Mouse (Mus musculus): ENCODE results near the gene Raly. TPM values are rescaled to one million over a fixed set of nuclear protein-coding genes. Genes with fewer than 3 reads are reported as not detected.

The Raly gene
- polyA plus RNA-seq, 1 experiment from 2014 or later: 77.6 TPM

DNA sequence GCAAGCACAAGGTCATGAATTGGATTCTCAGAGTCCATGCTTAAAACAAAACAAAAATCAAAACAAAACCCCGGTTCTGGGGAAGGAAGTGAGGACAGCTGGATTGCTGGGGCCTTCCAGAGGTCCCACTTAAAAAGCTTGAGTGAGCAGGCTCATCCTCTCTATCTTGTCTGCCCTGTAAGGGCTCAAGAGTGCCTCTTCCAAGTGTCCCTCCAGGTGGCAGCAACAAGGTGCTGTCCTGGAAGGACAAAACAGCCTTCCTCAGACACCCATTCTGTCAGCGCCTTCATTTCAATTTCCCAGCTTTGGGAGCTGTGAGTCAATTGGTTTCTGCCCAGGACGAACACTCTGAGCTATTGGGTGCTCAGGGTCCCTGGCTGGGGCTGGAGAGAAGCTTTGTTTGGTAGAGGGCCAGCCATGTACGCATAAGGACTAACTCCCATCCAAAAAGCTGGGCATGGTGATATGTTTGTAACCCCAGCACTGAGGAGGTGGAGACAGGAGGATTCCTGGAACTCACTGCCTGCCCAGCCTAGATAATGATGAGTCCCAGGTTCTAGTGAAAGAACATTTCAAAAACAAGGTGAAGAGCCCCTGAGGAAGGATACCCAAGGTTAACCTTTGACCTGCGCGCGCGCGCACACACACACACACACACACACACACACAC lies 25.9 kb upstream of the Raly start:
- H3K36me3 ChIP-seq: no peaks in the 10 kb centered on the region
- H3K27me3 ChIP-seq (ENCODE audit: insufficient read depth, poor library complexity, severe bottlenecking): no peaks in the 10 kb centered on the region
- no peak for DNase-seq (ENCODE audit: low spot score)
- WGBS: 81% methylated on average over 9 of the region's 9 CpGs
- no peak overlapping the region for H3K4me3 ChIP-seq
- H3K27ac ChIP-seq: no peak overlapping the region
- H3K4me1 ChIP-seq (replicated peaks): no peaks in the 10 kb centered on the region
- 0 out of 2 replicates have a peak, but pooled peaks cover 6% of the 10 kb centered on the region for H3K9me3 ChIP-seq

DNA sequence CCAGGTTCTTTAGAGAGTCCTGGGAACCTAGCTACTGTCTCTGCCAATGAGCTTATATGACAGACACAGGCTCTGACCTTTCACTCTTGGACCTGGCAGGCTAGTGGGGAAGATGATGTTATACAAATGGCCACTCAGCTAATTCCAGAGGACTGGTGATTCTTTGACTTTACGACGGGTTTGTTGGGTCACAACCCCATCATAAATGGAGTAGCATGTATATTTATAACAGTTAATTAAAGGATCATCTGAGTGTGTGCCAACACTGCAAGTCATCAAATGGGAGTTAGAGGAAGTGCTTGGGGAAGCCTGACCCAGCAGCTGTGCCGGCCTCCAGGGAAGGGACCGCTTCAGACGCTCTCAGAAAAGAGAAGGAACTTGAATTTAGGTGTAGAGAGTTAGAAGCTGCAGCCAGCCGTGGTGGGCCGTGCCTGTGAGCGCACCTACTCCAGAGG lies 25.3 kb upstream of the Raly start:
- H3K4me1 ChIP-seq (replicated peaks): no peaks in the 10 kb centered on the region

DNA sequence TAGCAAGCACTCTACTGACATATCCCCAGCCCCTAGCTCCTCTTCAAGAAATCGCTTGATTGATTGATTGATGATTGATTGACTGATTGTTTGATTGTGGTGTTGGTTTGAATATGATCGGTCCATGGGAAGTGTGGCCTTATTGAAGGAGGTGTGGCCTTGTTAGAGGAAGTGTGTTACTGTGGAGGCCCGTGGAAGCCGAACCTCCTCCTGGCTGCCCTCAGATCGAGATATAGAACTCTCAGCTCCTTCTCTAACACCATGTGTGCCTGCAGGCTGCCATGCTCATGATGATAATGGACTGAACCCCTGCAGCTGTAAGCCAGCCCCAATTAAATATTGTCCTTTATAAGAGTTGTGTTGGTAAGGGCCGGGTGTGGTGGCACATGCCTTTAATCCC lies 23.8 kb upstream of the Raly start:
- Histone ChIP-seq H3K27ac (no peak overlapping the region), H3K9me3 (no peaks in the 10 kb centered on the region), H3K27me3 (ENCODE audit: insufficient read depth, poor library complexity, severe bottlenecking) (no peaks in the 10 kb centered on the region), H3K36me3 (no peaks in the 10 kb centered on the region), H3K4me3 (no peak overlapping the region), H3K4me1 (replicated peaks) (no peaks in the 10 kb centered on the region)
- DNase-seq (ENCODE audit: low spot score): no peak
- WGBS: 93% methylated on average over 6 of the region's 6 CpGs

More for the DNA sequence above, 25.3 kb upstream of the Raly start:
- no peak for DNase-seq (ENCODE audit: low spot score)
- 86% methylated on average over 8 of the region's 8 CpGs for WGBS
- Histone ChIP-seq H3K27me3 (ENCODE audit: insufficient read depth, poor library complexity, severe bottlenecking) (no peaks in the 10 kb centered on the region), H3K4me3 (no peak overlapping the region), H3K36me3 (no peaks in the 10 kb centered on the region), H3K9me3 (0 out of 2 replicates have a peak, but pooled peaks cover 5% of the 10 kb centered on the region), H3K27ac (no peak overlapping the region)

DNA sequence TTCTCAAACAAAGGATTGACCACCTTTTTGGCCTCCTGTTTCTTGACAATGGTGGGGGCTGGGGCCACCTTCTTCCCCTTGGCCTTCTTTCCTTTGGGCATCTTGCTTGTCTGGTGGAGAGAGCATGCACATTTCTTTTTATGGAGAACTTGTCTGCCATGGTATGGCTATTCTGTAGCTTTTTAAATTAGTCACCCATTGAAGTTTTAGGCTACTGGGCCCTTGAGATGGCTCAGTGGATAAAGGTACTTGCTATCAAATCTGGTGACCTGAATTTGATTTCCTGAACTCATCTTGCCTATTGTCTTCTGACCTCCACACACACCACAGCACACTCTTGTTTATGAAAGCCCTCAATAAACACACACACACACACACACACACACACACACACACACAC lies 21.0 kb upstream of the Raly start, which contains the start of gene Gm14214:
TSS of gene Gm14214 (minus strand) at position 101 of the 400 bp plus-strand sequence.
- peaks cover 6% of the 10 kb centered on the region for H3K4me1 ChIP-seq (replicated peaks)
- H3K27ac ChIP-seq: no peak within 1 kb of the TSS
- DNase-seq (ENCODE audit: low spot score): no peak
- no peaks in the 10 kb centered on the region for H3K36me3 ChIP-seq
- peaks cover 4% of the 10 kb centered on the region; the same call in 1 of the 2 replicates for H3K9me3 ChIP-seq
- no peaks in the 10 kb centered on the region for H3K27me3 ChIP-seq (ENCODE audit: insufficient read depth, poor library complexity, severe bottlenecking)
- H3K4me3 ChIP-seq: no peak within 1 kb of the TSS

DNA sequence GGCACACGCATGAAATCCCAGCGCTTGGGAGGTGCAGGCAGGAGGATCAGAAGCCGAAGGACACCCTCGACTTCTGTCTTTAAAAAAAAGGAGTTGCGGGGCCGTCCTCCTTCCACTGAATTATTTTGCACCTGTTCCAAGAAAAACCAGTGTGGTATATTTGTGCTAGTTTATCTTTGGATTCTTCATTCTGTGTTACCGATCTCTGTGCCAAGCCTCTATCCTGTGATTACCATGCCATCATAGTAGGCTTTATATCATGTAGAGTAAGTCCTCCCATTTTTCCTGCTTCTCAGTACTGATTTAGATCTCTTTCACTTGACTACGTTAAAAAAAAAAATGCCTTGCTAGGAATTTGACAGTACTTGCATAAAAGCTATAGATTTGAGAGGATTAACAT lies 19.3 kb upstream of the Raly start:
- Histone ChIP-seq H3K4me3 (no peak overlapping the region), H3K36me3 (no peaks in the 10 kb centered on the region), H3K27me3 (ENCODE audit: insufficient read depth, poor library complexity, severe bottlenecking) (no peaks in the 10 kb centered on the region), H3K9me3 (peaks cover 4% of the 10 kb centered on the region; the same call in 1 of the 2 replicates), H3K27ac (no peak overlapping the region), H3K4me1 (replicated peaks) (peaks cover 6% of the 10 kb centered on the region)
- WGBS: 82% methylated on average over 8 of the region's 8 CpGs
- no peak for DNase-seq (ENCODE audit: low spot score)

DNA sequence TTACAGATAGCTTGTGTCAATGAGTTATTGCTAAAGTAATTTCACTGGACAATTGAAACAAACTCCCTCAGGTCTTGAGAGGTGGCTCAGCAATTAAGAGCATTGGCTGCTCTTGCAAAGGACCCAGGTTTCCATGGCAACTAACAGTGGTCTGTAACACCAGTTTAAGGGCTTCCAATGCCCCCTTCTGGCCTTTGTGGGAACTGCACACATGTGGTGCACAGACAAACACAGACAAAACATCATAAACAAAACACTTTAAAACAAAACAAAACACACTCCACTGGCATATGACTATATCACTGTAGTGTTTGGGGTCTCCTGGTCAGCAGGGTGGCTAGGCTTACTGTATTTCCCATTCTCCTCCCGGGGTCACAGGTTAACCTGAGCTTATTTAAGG lies 16.9 kb upstream of the Raly start:
- WGBS: 82% methylated on average over 1 of the region's 1 CpGs

DNA sequence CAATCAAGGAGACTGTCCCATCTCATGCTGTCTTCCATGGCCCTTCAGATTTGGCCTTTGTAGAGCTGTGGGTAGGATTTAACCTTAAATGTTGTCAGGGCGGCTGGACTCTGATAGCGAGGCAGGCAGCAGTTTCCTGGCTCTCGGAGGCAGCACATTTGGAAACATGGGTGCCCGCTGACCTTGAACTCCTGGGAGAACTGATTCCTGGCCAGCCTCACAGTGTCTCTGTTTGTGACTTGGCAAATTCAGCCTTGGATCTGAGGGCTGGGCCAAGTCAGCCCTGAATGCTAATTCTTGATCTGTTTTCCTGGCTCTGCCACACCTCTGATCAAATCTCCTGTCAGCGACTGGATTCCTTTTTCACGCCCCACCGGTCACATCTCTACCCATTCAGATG lies 14.4 kb upstream of the Raly start:
- H3K27ac ChIP-seq: no peak overlapping the region
- H3K9me3 ChIP-seq: peaks cover 4% of the 10 kb centered on the region; the same call in 1 of the 2 replicates
- H3K36me3 ChIP-seq: no peaks in the 10 kb centered on the region
- peaks cover 6% of the 10 kb centered on the region for H3K4me1 ChIP-seq (replicated peaks)
- H3K4me3 ChIP-seq: no peak overlapping the region
- DNase-seq (ENCODE audit: low spot score): no peak
- WGBS: 75% methylated on average over 7 of the region's 7 CpGs
- H3K27me3 ChIP-seq (ENCODE audit: insufficient read depth, poor library complexity, severe bottlenecking): no peaks in the 10 kb centered on the region

More for the DNA sequence above, 16.9 kb upstream of the Raly start:
- no peaks in the 10 kb centered on the region for H3K27me3 ChIP-seq (ENCODE audit: insufficient read depth, poor library complexity, severe bottlenecking)
- no peak overlapping the region for H3K27ac ChIP-seq
- H3K36me3 ChIP-seq: no peaks in the 10 kb centered on the region
- DNase-seq (ENCODE audit: low spot score): peak; percentile 39
- peaks cover 6% of the 10 kb centered on the region for H3K4me1 ChIP-seq (replicated peaks)
- peaks cover 4% of the 10 kb centered on the region; the same call in 1 of the 2 replicates for H3K9me3 ChIP-seq
- no peak overlapping the region for H3K4me3 ChIP-seq

DNA sequence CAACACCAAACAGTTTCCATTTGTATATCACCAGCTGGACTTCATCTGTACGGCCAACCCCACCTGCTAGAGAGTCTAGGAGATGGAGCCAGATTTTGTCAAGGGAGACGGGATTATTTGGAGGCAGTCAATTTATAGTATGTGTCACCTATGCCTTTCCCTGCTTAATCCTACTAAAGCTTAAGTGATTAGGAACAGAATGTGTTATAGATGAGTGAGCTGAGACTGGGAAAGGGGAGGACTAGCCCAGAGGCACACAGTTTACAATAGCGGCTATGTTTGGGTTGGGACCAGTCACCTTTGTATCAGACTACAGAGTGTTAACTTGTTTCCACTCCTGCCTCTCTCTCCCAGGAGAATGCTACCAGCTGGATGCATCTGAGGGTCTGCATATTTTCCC lies 11.2 kb upstream of the Raly start:
- 76% methylated on average over 3 of the region's 3 CpGs for WGBS
- no peak for DNase-seq (ENCODE audit: low spot score)

DNA sequence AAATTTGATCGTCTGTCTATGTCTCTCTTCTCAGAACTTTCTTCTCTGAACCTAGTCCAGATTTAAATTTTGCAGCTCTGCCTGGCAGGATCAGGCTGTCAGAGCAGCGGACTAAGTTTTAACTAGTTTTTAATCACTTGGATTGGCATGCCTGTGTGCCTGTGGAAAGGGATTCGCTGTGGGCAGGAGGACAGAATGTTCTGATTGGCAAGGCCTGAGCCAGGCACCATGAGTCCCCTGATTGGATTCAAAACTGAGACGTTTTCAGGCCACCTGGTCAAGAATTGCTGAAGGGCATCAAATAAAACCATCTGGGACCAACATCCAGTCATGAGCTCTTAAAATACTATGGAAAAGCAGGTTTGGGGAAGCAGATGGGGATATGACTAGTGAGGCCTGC lies 8.5 kb upstream of the Raly start:
- H3K36me3 ChIP-seq: no peaks in the 10 kb centered on the region
- 0 out of 2 replicates have a peak overlapping the region, but pooled peaks have one; percentile 40 for H3K27ac ChIP-seq
- H3K27me3 ChIP-seq (ENCODE audit: insufficient read depth, poor library complexity, severe bottlenecking): no peaks in the 10 kb centered on the region
- peaks cover 44% of the 10 kb centered on the region for H3K4me1 ChIP-seq (replicated peaks)
- 79% methylated on average over 4 of the region's 4 CpGs for WGBS
- H3K9me3 ChIP-seq: no peaks in the 10 kb centered on the region
- DNase-seq (ENCODE audit: low spot score): no peak
- no peak overlapping the region for H3K4me3 ChIP-seq

More for the DNA sequence above, 11.2 kb upstream of the Raly start:
- H3K4me3 ChIP-seq: no peak overlapping the region
- H3K4me1 ChIP-seq (replicated peaks): peaks cover 26% of the 10 kb centered on the region
- no peaks in the 10 kb centered on the region for H3K27me3 ChIP-seq (ENCODE audit: insufficient read depth, poor library complexity, severe bottlenecking)
- no peak overlapping the region for H3K27ac ChIP-seq
- no peaks in the 10 kb centered on the region for H3K9me3 ChIP-seq
- H3K36me3 ChIP-seq: no peaks in the 10 kb centered on the region

DNA sequence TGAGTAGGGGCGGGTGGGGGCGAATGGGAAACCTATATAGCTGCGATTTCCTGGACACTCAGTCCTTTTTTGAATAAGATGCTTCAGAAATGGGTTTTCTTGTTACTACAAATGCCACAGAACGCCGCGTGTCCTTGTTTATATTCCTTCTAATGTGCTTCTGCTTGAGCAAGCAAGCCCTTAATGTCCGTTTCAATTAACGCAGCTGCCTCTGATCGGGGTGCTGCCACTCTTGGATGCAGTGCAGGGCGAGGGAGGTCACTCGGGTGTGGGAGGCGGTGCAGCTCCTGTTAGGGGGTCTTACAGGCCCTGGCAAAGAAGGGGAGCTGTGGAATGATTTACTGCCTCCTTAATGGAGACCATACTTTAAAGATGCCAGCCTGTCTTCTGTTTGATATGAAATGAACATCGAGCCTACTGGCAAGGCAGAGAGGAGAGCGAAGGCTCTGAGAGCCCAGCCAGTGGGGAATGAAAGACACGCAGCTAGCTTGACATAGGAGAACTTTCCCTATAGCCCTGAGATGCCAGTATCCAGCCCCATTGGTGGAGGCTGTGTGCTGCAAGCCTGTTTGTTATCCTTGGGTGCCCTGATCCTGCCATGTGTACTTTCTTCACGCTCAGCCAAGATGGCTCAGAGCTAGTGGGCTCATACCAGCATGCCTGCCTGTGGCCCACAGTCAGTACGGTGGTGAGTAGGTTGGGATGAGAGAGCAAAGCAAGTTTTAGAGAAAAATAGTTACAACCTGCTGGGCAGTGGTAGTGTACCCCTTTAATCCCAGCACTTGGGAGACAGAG lies 7.8 kb upstream of the Raly start:
- no peak for DNase-seq (ENCODE audit: low spot score)
- no peaks in the 10 kb centered on the region for H3K36me3 ChIP-seq
- H3K4me1 ChIP-seq (replicated peaks): peaks cover 44% of the 10 kb centered on the region
- H3K27me3 ChIP-seq (ENCODE audit: insufficient read depth, poor library complexity, severe bottlenecking): no peaks in the 10 kb centered on the region
- H3K9me3 ChIP-seq: no peaks in the 10 kb centered on the region
- no peak overlapping the region for H3K4me3 ChIP-seq
- peak overlapping the region; percentile 40; the same call in 1 of the 2 replicates for H3K27ac ChIP-seq
- 74% methylated on average over 17 of the region's 17 CpGs for WGBS

DNA sequence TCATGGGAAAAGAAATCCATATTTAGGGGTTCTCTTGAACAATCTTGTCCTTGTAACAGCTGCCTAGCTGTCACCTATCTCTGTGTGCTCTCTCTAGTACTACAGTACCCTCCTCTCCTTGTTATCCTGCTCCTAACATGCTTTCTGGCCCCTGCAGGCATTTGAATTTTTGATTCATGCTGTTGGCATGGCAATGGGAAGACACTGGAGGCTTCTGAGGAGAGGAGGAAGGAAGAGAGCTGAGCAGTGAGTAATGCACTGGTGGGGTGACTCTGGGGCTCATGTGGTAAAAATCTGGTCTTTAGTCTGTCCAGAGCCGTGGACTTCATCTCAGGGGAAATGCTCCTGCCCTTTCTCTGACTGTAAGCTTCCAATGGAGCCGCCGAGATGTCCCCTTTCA lies 5.6 kb upstream of the Raly start:
- Histone ChIP-seq H3K4me3 (no peak overlapping the region), H3K36me3 (no peaks in the 10 kb centered on the region), H3K9me3 (no peaks in the 10 kb centered on the region), H3K27ac (no peak overlapping the region; the same call in 1 of the 2 replicates), H3K27me3 (ENCODE audit: insufficient read depth, poor library complexity, severe bottlenecking) (no peaks in the 10 kb centered on the region), H3K4me1 (replicated peaks) (peaks cover 53% of the 10 kb centered on the region)
- DNase-seq (ENCODE audit: low spot score): no peak
- 61% methylated on average over 3 of the region's 3 CpGs for WGBS

DNA sequence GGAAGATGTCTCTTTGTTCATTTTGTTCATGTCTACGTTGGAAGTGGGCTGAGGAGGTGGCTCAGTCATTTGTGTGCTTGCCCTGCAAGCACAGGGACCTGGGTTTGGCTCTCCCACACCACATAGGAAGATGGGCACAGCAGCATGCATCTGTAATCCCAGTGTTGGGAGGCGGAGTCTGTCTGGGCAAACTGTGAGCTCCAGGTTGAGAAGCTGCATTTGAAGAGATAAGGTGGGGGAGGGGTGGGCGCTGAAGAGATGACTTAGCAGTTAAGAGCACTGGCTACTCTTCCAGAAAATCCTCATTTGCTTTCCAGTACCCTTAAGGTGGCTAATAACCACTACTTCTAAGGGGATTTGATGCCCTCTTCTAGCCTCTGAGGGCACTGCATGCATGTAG lies 4.7 kb upstream of the Raly start:
- no peak overlapping the region for H3K27ac ChIP-seq
- no peaks in the 10 kb centered on the region for H3K9me3 ChIP-seq
- H3K36me3 ChIP-seq: no peaks in the 10 kb centered on the region
- DNase-seq (ENCODE audit: low spot score): no peak
- no peak overlapping the region for H3K4me3 ChIP-seq
- H3K4me1 ChIP-seq (replicated peaks): peaks cover 53% of the 10 kb centered on the region
- 46% methylated on average over 3 of the region's 3 CpGs for WGBS
- no peaks in the 10 kb centered on the region for H3K27me3 ChIP-seq (ENCODE audit: insufficient read depth, poor library complexity, severe bottlenecking)

DNA sequence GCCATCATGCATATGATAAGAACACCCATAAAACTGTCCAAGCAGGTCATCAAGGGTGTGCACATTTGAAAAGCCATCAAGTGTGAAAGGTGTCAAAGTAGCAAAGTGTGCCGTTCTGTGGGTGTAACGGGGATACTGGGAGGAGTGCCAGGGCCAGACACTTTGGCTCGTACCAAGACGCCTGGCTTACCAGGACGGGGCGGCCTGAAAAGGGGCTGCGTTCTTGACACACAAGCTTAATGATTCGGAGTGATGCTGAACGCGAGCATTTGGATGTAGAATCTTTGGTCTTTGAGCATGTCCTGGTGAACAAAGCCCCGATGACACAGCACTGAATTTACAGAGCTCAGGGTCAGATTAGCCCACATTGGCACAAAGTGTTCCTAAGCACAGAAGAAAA lies 4.1 kb upstream of the Raly start:
- WGBS: 86% methylated on average over 11 of the region's 11 CpGs
- Histone ChIP-seq H3K27me3 (ENCODE audit: insufficient read depth, poor library complexity, severe bottlenecking) (no peaks in the 10 kb centered on the region), H3K27ac (no peak overlapping the region), H3K4me3 (no peak overlapping the region), H3K36me3 (no peaks in the 10 kb centered on the region), H3K9me3 (no peaks in the 10 kb centered on the region), H3K4me1 (replicated peaks) (peaks cover 54% of the 10 kb centered on the region)
- no peak for DNase-seq (ENCODE audit: low spot score)

All from hindbrain, embryonic 10.5 days (tissue).